Comparison of ENCODE assay signal across 8 mouse cellular contexts in genomic region chr7:140126022-140126350, GRCm38 (mm10). TPM values are rescaled to one million over a fixed set of nuclear protein-coding genes. Genes with fewer than 3 reads are reported as not detected.
DNase-seq lines count a peak whose midpoint lies in the region; ATAC-seq and TF ChIP-seq lines count a peak whose summit lies in the region.

No protein-coding gene starts in this region.

- peaks cover 30% of the 10 kb centered on the region; the same call in 1 of the 2 replicates for H3K79me2 ChIP-seq in macrophage (ENCODE audit: inconsistent target)

- peak overlapping the region; percentile 92 for H3K27ac ChIP-seq in gastrocnemius, adult 2 months
- H3K27ac ChIP-seq in hindbrain, embryonic 11.5 days (ENCODE audit: low read depth, low read length), result no peak overlapping the region
- peak overlapping the region; percentile 78 for H3K27ac ChIP-seq in macrophage

- no peak for DNase-seq in gastrocnemius, adult 2 months
- DNase-seq in gastrocnemius, adult 18-20 months (ENCODE audit: low spot score), result no peak
- DNase-seq in hindbrain, embryonic 11.5 days (ENCODE audit: low spot score), result no peak
- no peak for DNase-seq in embryo, embryonic 10.5 days (ENCODE audit: low spot score)
- no peak for DNase-seq in left cerebral cortex, postnatal 10 days (ENCODE audit: extremely low spot score in 1 of 2, low spot score in 2 of 2)
- DNase-seq in adrenal gland, postnatal 36 days, result no peak

- TF ChIP-seq CTCF in gastrocnemius, adult 2 months (IDR thresholded peaks at IDR 0.05), result no peak
- no peak for TF ChIP-seq CTCF in E14TG2a.4 (conservative IDR thresholded peaks at IDR 0.05; ENCODE audit: low read length)

- no peaks in the 10 kb centered on the region for H3K27me3 ChIP-seq in E14TG2a.4 (ENCODE audit: insufficient read depth, low read length)
- no peaks in the 10 kb centered on the region for H3K27me3 ChIP-seq in hindbrain, embryonic 11.5 days (ENCODE audit: control insufficient read depth, insufficient read depth, low read length)

- H3K9ac ChIP-seq in hindbrain, embryonic 11.5 days (ENCODE audit: low read depth, low read length), result peak overlapping the region; percentile 81

- ATAC-seq in hindbrain, embryonic 11.5 days (ENCODE audit: low FRiP score), result no peak; the same call in none of the 2 replicates

- intact Hi-C loops in gastrocnemius, adult 2 months (cut with DNase I), result loop anchor here (10.0 kb wide), 1 partner anchor 1201 kb away; no protein-coding TSS in a partner anchor
- intact Hi-C loops in left cerebral cortex, postnatal 10 days (cut with DNase I), result no loop called here

- no peaks in the 10 kb centered on the region for H3K9me3 ChIP-seq in E14TG2a.4 (ENCODE audit: low read length)
- H3K9me3 ChIP-seq in hindbrain, embryonic 11.5 days (ENCODE audit: control insufficient read depth, low read length), result no peaks in the 10 kb centered on the region

- WGBS in hindbrain, embryonic 11.5 days, result 3% methylated on average over 5 of the region's 5 CpGs
- 4% methylated on average over 5 of the region's 5 CpGs for WGBS in macrophage (ENCODE audit: missing documents)

- H3K36me3 ChIP-seq in E14TG2a.4 (ENCODE audit: insufficient read depth, low read length) (peaks cover 41% of the 10 kb centered on the region), macrophage (ENCODE audit: inconsistent target) (peaks cover 17% of the 10 kb centered on the region)
- no peaks in the 10 kb centered on the region for H3K36me3 ChIP-seq in hindbrain, embryonic 11.5 days (ENCODE audit: control insufficient read depth, insufficient read depth, low read length)

- peak overlapping the region; percentile 72 for H3K4me2 ChIP-seq in hindbrain, embryonic 11.5 days (replicated peaks; ENCODE audit: low read depth, low read length)

- peak overlapping the region; percentile 95 for H3K4me3 ChIP-seq in gastrocnemius, adult 2 months
- peak overlapping the region; percentile 95 for H3K4me3 ChIP-seq in E14TG2a.4 (replicated peaks; ENCODE audit: low read length)
- peak overlapping the region; percentile 71 for H3K4me3 ChIP-seq in hindbrain, embryonic 11.5 days (ENCODE audit: low read depth, low read length)
- H3K4me3 ChIP-seq in macrophage (ENCODE audit: inconsistent target), result peak overlapping the region; percentile 72

- peaks cover 45% of the 10 kb centered on the region for H3K4me1 ChIP-seq in E14TG2a.4 (replicated peaks; ENCODE audit: low read depth, low read length)
- H3K4me1 ChIP-seq in hindbrain, embryonic 11.5 days (replicated peaks; ENCODE audit: control insufficient read depth, insufficient read depth, low read length), result no peaks in the 10 kb centered on the region

RNA-seq across cellular contexts. Expression of gene Echs1, which starts 9.7 kb away (rescaled TPM):
- total RNA-seq in gastrocnemius, adult 2 months (2021), result 100 to 1,000 TPM; 116 to 201 TPM
- total RNA-seq in gastrocnemius, adult 18-20 months (2021), result 100 to 1,000 TPM; 138 to 150 TPM
- 168 and 184 TPM in 2 replicates for polyA plus RNA-seq in hindbrain, embryonic 11.5 days (2014; fragmentation: Nextera tagmentation; extraction: Ambion mirVana)
- 10 to 100 TPM in 15 of 26 experiments, 1 to 10 TPM in 11; 1.7 to 60.8 (median 15.1) TPM for total RNA-seq in macrophage (2018; cell fraction: chromatin; rRNA removed)
- 10 to 100 TPM; 51.2 to 86.3 (median 69.8) TPM for total RNA-seq in macrophage (2018; cell fraction: cytosol; rRNA removed)
- 10 to 100 TPM in 24 of 26 experiments, 1 to 10 TPM in 2; 9.1 to 65.3 (median 18.1) TPM for total RNA-seq in macrophage (2018; cell fraction: nucleus; rRNA removed)
- 47.2 to 96.9 TPM (median 73.4 TPM) in 3 replicates for polyA plus RNA-seq in macrophage (2018)
- 10 to 100 TPM; 57.3 to 57.5 TPM for total RNA-seq in left cerebral cortex, postnatal 10 days (2021)
- 100 to 1,000 TPM; 356 to 530 TPM for total RNA-seq in adrenal gland, postnatal 36 days (2021)

RNA-seq across cellular contexts. Expression of gene Paox, which starts 10.4 kb away (rescaled TPM):
- total RNA-seq in gastrocnemius, adult 2 months (2021), result 1 to 10 TPM; 3.6 to 5.1 TPM
- 1 to 10 TPM; 3.2 to 4.0 TPM for total RNA-seq in gastrocnemius, adult 18-20 months (2021)
- polyA plus RNA-seq in hindbrain, embryonic 11.5 days (2014; fragmentation: Nextera tagmentation; extraction: Ambion mirVana), result 15.2 and 15.8 TPM in 2 replicates
- 10 to 100 TPM in 16 of 26 experiments, 1 to 10 TPM in 10; 1.7 to 40.7 (median 15.8) TPM for total RNA-seq in macrophage (2018; cell fraction: chromatin; rRNA removed)
- 10 to 100 TPM; 22.2 to 45.6 (median 39.0) TPM for total RNA-seq in macrophage (2018; cell fraction: cytosol; rRNA removed)
- 10 to 100 TPM in 25 of 26 experiments, 1 to 10 TPM in 1; 9.6 to 58.6 (median 35.6) TPM for total RNA-seq in macrophage (2018; cell fraction: nucleus; rRNA removed)
- 20.7 to 41.5 TPM (median 38.8 TPM) in 3 replicates for polyA plus RNA-seq in macrophage (2018)
- total RNA-seq in left cerebral cortex, postnatal 10 days (2021), result 1 to 10 TPM; 6.5 to 9.4 TPM
- total RNA-seq in adrenal gland, postnatal 36 days (2021), result 10 to 100 TPM; 13.0 to 26.1 TPM

RNA-seq across cellular contexts. Expression of gene Mtg1, which starts 11.4 kb away (rescaled TPM):
- 10 to 100 TPM; 26.5 to 33.2 TPM for total RNA-seq in gastrocnemius, adult 2 months (2021)
- 10 to 100 TPM; 27.8 to 30.9 TPM for total RNA-seq in gastrocnemius, adult 18-20 months (2021)
- polyA plus RNA-seq in hindbrain, embryonic 11.5 days (2014; fragmentation: Nextera tagmentation; extraction: Ambion mirVana), result 22.0 and 32.2 TPM in 2 replicates
- total RNA-seq in macrophage (2018; cell fraction: chromatin; rRNA removed), result 10 to 100 TPM in 19 of 26 experiments, 1 to 10 TPM in 7; 2.3 to 34.5 (median 16.5) TPM
- 10 to 100 TPM in 5 of 26 experiments, 1 to 10 TPM in 21; 5.8 to 11.4 (median 8.5) TPM for total RNA-seq in macrophage (2018; cell fraction: cytosol; rRNA removed)
- 10 to 100 TPM in 14 of 26 experiments, 1 to 10 TPM in 12; 2.8 to 23.3 (median 11.4) TPM for total RNA-seq in macrophage (2018; cell fraction: nucleus; rRNA removed)
- 8.3 to 14.7 TPM (median 9.4 TPM) in 3 replicates for polyA plus RNA-seq in macrophage (2018)
- 10 to 100 TPM; 21.3 to 29.2 TPM for total RNA-seq in left cerebral cortex, postnatal 10 days (2021)
- 10 to 100 TPM; 24.4 to 34.5 TPM for total RNA-seq in adrenal gland, postnatal 36 days (2021)

RNA-seq across cellular contexts. Expression of gene Fuom, which starts 23.7 kb away (rescaled TPM):
- 10 to 100 TPM; 35.2 to 52.0 TPM for total RNA-seq in gastrocnemius, adult 2 months (2021)
- total RNA-seq in gastrocnemius, adult 18-20 months (2021), result 10 to 100 TPM; 37.3 to 44.0 TPM
- polyA plus RNA-seq in hindbrain, embryonic 11.5 days (2014; fragmentation: Nextera tagmentation; extraction: Ambion mirVana), result 17.7 and 18.4 TPM in 2 replicates
- 10 to 100 TPM in 5 of 26 experiments, 1 to 10 TPM in 19, under 1 TPM in 1, not detected in 1; 0.37 to 15.1 (median 6.4) TPM for total RNA-seq in macrophage (2018; cell fraction: chromatin; rRNA removed)
- total RNA-seq in macrophage (2018; cell fraction: cytosol; rRNA removed), result 10 to 100 TPM in 4 of 26 experiments, 1 to 10 TPM in 22; 5.7 to 10.6 (median 8.4) TPM
- 1 to 10 TPM; 1.6 to 8.8 (median 3.9) TPM for total RNA-seq in macrophage (2018; cell fraction: nucleus; rRNA removed)
- polyA plus RNA-seq in macrophage (2018), result 7.9 to 11.8 TPM (median 11.6 TPM) in 3 replicates
- total RNA-seq in left cerebral cortex, postnatal 10 days (2021), result 10 to 100 TPM; 22.6 to 30.0 TPM
- 10 to 100 TPM; 45.3 to 68.5 TPM for total RNA-seq in adrenal gland, postnatal 36 days (2021)

RNA-seq across cellular contexts. Expression of gene Sprn, which starts 28.7 kb away (rescaled TPM):
- under 1 TPM; 0.13 to 0.50 TPM for total RNA-seq in gastrocnemius, adult 2 months (2021)
- under 1 TPM in 1 of 2 experiments, not detected in 1; 0.07 TPM for total RNA-seq in gastrocnemius, adult 18-20 months (2021)
- 0.94 and 1.9 TPM in 2 replicates for polyA plus RNA-seq in hindbrain, embryonic 11.5 days (2014; fragmentation: Nextera tagmentation; extraction: Ambion mirVana)
- not detected for total RNA-seq in macrophage (2018; cell fraction: chromatin; rRNA removed)
- total RNA-seq in macrophage (2018; cell fraction: cytosol; rRNA removed), result not detected
- not detected for total RNA-seq in macrophage (2018; cell fraction: nucleus; rRNA removed)
- not detected in 3 replicates for polyA plus RNA-seq in macrophage (2018)
- total RNA-seq in left cerebral cortex, postnatal 10 days (2021), result 100 to 1,000 TPM; 172 to 178 TPM
- under 1 TPM; 0.33 to 0.56 TPM for total RNA-seq in adrenal gland, postnatal 36 days (2021)
